Mouse (Mus musculus): Measurements from ENCODE around the gene Ddah2. TPM values are rescaled to one million over a fixed set of nuclear protein-coding genes. Genes with fewer than 3 reads are reported as not detected.

The Ddah2 gene
- total RNA-seq, 2 experiments from 2014 or later, result 101 to 115 TPM

GRCm38 (mm10) chr17:35101161-35101560 is 42.3 kb downstream of the Ddah2 start:
- intact Hi-C loops (cut with DNase I), result no loop called here
- DNase-seq, result no peak

GRCm38 (mm10) chr17:35102299-35102698 is 43.5 kb downstream of the Ddah2 start:
- DNase-seq, result no peak
- intact Hi-C loops (cut with DNase I), result no loop called here

GRCm38 (mm10) chr17:35103221-35103690 is 44.4 kb downstream of the Ddah2 start:
- intact Hi-C loops (cut with DNase I), result no loop called here
- no peak for DNase-seq

- no peak for DNase-seq
- intact Hi-C loops (cut with DNase I), result no loop called here
Observed at GRCm38 (mm10) chr17:35104079-35104478, 45.2 kb downstream of the Ddah2 start.

GRCm38 (mm10) chr17:35104754-35105153 is 45.9 kb downstream of the Ddah2 start:
- DNase-seq, result no peak
- intact Hi-C loops (cut with DNase I), result no loop called here

- peak; percentile 71 for DNase-seq
- intact Hi-C loops (cut with DNase I), result no loop called here
Observed at GRCm38 (mm10) chr17:35105740-35106389, 47.0 kb downstream of the Ddah2 start.

- intact Hi-C loops (cut with DNase I), result no loop called here
- no peak for DNase-seq
Observed at GRCm38 (mm10) chr17:35106522-35106921, 47.7 kb downstream of the Ddah2 start.

GRCm38 (mm10) chr17:35108097-35108496 is 49.3 kb downstream of the Ddah2 start, which contains the start of gene Ly6g5c:
Gene Ly6g5c, plus strand, starts transcription at chr17:35108279.
- peak; percentile 70 for DNase-seq
- intact Hi-C loops (cut with DNase I), result no loop called here

Other genes with a start within 250 kb of the Ddah2 start
- gene Stk19, start 222.1 kb upstream of the Ddah2 start, total RNA-seq (2021), result 10 to 100 TPM; 47.9 to 48.2 TPM
- 10 to 100 TPM; 33.8 to 38.1 TPM for gene Dxo, start 222.0 kb upstream of the Ddah2 start, total RNA-seq (2021)
- 10 to 100 TPM; 68.5 to 74.7 TPM for gene Skiv2l, start 208.8 kb upstream of the Ddah2 start, total RNA-seq (2021)
- 10 to 100 TPM; 31.7 to 32.8 TPM for gene Nelfe, start 208.6 kb upstream of the Ddah2 start, total RNA-seq (2021)
- gene Cfb, start 196.5 kb upstream of the Ddah2 start, total RNA-seq (2021), result under 1 TPM; 0.28 to 0.66 TPM
- 10 to 100 TPM; 35.4 to 38.3 TPM for gene Zbtb12, start 179.6 kb upstream of the Ddah2 start, total RNA-seq (2021)
- not detected for gene Gm20547, start 177.0 kb upstream of the Ddah2 start, total RNA-seq (2021)
- 1 to 10 TPM; 2.1 to 3.2 TPM for gene C2, start 160.8 kb upstream of the Ddah2 start, total RNA-seq (2021)
- 100 to 1,000 TPM; 232 to 251 TPM for gene Ehmt2, start 160.6 kb upstream of the Ddah2 start, total RNA-seq (2021)
- under 1 TPM in 1 of 2 experiments, not detected in 1; 0.20 TPM for gene Slc44a4, start 144.6 kb upstream of the Ddah2 start, total RNA-seq (2021)
- 10 to 100 TPM; 18.8 to 19.1 TPM for gene Neu1, start 127.8 kb upstream of the Ddah2 start, total RNA-seq (2021)
- 1 to 10 TPM; 1.6 to 2.3 TPM for gene Hspa1b, start 99.8 kb upstream of the Ddah2 start, total RNA-seq (2021)
- not detected for gene Gm20481, start 89.1 kb upstream of the Ddah2 start, total RNA-seq (2021)
- 1 to 10 TPM; 3.1 to 5.2 TPM for gene Hspa1a, start 86.9 kb upstream of the Ddah2 start, total RNA-seq (2021)
- gene Hspa1l, start 86.3 kb upstream of the Ddah2 start, total RNA-seq (2021), result under 1 TPM in 1 of 2 experiments, not detected in 1; 0.22 TPM
- gene Lsm2, start 77.2 kb upstream of the Ddah2 start, total RNA-seq (2021), result 10 to 100 TPM; 35.9 to 38.5 TPM
- 10 to 100 TPM; 91.0 to 94.3 TPM for gene Vars, start 58.0 kb upstream of the Ddah2 start, total RNA-seq (2021)
- under 1 TPM; 0.12 to 0.16 TPM for gene Vwa7, start 42.5 kb upstream of the Ddah2 start, total RNA-seq (2021)
- gene Sapcd1, start 31.0 kb upstream of the Ddah2 start, total RNA-seq (2021), result under 1 TPM; 0.98 to 0.99 TPM
- 1 to 10 TPM; 2.0 to 3.2 TPM for gene Msh5, start 12.3 kb upstream of the Ddah2 start, total RNA-seq (2021)
- gene Clic1, start 9.1 kb upstream of the Ddah2 start, total RNA-seq (2021), result 10 to 100 TPM; 20.2 to 20.3 TPM
- not detected for gene Ly6g6c, start 6.4 kb downstream of the Ddah2 start, total RNA-seq (2021)
- not detected for gene Mpig6b, start 7.1 kb downstream of the Ddah2 start, total RNA-seq (2021)
- gene Ly6g6e, start 17.9 kb downstream of the Ddah2 start, total RNA-seq (2021), result 1 to 10 TPM; 2.8 to 3.4 TPM
- not detected for gene Ly6g6d, start 19.0 kb downstream of the Ddah2 start, total RNA-seq (2021)
- gene Ly6g6f, start 26.6 kb downstream of the Ddah2 start, total RNA-seq (2021), result not detected
- 10 to 100 TPM; 66.7 to 73.6 TPM for gene Abhd16a, start 30.2 kb downstream of the Ddah2 start, total RNA-seq (2021)
- not detected for gene Ly6g5c, start 49.2 kb downstream of the Ddah2 start, total RNA-seq (2021)
- 1 to 10 TPM in 1 of 2 experiments, under 1 TPM in 1; 0.81 to 2.3 TPM for gene Ly6g5b, start 56.4 kb downstream of the Ddah2 start, total RNA-seq (2021)
- 10 to 100 TPM; 10.7 to 12.1 TPM for gene Gpank1, start 62.4 kb downstream of the Ddah2 start, total RNA-seq (2021)
- 100 to 1,000 TPM; 210 to 214 TPM for gene Csnk2b, start 63.0 kb downstream of the Ddah2 start, total RNA-seq (2021)
- 10 to 100 TPM; 19.8 to 20.1 TPM for gene D17H6S53E, start 67.3 kb downstream of the Ddah2 start, total RNA-seq (2021)
- under 1 TPM in 1 of 2 experiments, not detected in 1; 0.52 TPM for gene Apom, start 73.0 kb downstream of the Ddah2 start, total RNA-seq (2021)
- gene Bag6, start 76.1 kb downstream of the Ddah2 start, total RNA-seq (2021), result 100 to 1,000 TPM; 395 to 410 TPM
- 100 to 1,000 TPM; 311 to 315 TPM for gene Prrc2a, start 105.9 kb downstream of the Ddah2 start, total RNA-seq (2021)
- 1 to 10 TPM; 2.5 to 3.6 TPM for gene Aif1, start 117.0 kb downstream of the Ddah2 start, total RNA-seq (2021)
- gene Lst1, start 129.4 kb downstream of the Ddah2 start, total RNA-seq (2021), result 10 to 100 TPM; 12.3 to 17.6 TPM
- gene Ltb, start 135.4 kb downstream of the Ddah2 start, total RNA-seq (2021), result under 1 TPM; 0.77 to 0.88 TPM
- gene Tnf, start 143.0 kb downstream of the Ddah2 start, total RNA-seq (2021), result under 1 TPM in 1 of 2 experiments, not detected in 1; 0.52 TPM
- 1 to 10 TPM in 1 of 2 experiments, under 1 TPM in 1; 0.82 to 1.0 TPM for gene Lta, start 146.3 kb downstream of the Ddah2 start, total RNA-seq (2021)
- gene Gm16181, start 161.8 kb downstream of the Ddah2 start, total RNA-seq (2021), result not detected
- 100 to 1,000 TPM; 122 to 142 TPM for gene Atp6v1g2, start 174.6 kb downstream of the Ddah2 start, total RNA-seq (2021)
- gene Nfkbil1, start 176.8 kb downstream of the Ddah2 start, total RNA-seq (2021), result 10 to 100 TPM; 14.7 to 14.8 TPM
- gene Ddx39b, start 182.7 kb downstream of the Ddah2 start, total RNA-seq (2021), result 100 to 1,000 TPM; 324 to 337 TPM
- 10 to 100 TPM; 19.1 to 22.8 TPM for gene H2-D1, start 203.7 kb downstream of the Ddah2 start, total RNA-seq (2021)